Comparison of ENCODE assay signal across 8 mouse cellular contexts in the genomic region with DNA sequence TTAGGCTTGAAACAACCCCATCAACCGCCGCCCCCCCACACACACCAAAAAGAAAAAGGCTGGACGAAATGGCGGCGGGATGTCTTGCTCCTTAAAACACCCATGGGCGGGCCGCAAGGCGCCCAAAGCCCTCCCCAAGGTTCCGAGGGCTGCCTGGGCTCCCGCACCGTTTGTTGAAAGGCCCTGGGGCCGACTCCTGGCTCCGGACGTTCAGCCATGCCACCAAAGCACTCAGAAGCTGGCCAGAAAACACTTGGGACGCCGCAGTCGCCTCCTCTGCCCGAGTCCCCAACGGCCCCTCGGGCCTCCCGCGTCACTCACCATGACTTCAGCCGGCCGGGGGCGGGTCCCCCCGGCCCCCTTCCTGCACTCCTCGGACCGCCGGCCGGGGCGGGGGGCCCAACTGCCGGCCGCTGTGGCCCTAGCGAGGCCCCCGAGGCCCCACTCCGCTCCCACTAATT. TPM values are rescaled to one million over a fixed set of nuclear protein-coding genes. Genes with fewer than 3 reads are reported as not detected.
DNase-seq lines count a peak whose midpoint lies in the region; ATAC-seq and TF ChIP-seq lines count a peak whose summit lies in the region.

No protein-coding gene starts in this region.

- TF ChIP-seq CTCF in lung, postnatal 0 days (IDR thresholded peaks at IDR 0.05), result no peak

- no peak for TF ChIP-seq EP300 in lung, postnatal 0 days (IDR thresholded peaks at IDR 0.05)

- peaks cover 14% of the 10 kb centered on the region for H3K4me1 ChIP-seq in kidney, embryonic 14.5 days (ENCODE audit: control insufficient read depth, insufficient read depth, low read length)
- H3K4me1 ChIP-seq in hindbrain, embryonic 11.5 days (replicated peaks; ENCODE audit: control insufficient read depth, insufficient read depth, low read length), result peaks cover 3% of the 10 kb centered on the region
- H3K4me1 ChIP-seq in lung, postnatal 0 days (ENCODE audit: insufficient read depth, low read depth, low read length), result no peaks in the 10 kb centered on the region; the same call in 1 of the 2 replicates

- under 1% methylated on average over 26 of the region's 36 CpGs for WGBS in kidney, embryonic 14.5 days
- under 1% methylated on average over 27 of the region's 36 CpGs for WGBS in hindbrain, embryonic 11.5 days
- under 1% methylated on average over 21 of the region's 36 CpGs for WGBS in lung, postnatal 0 days

- H3K4me2 ChIP-seq in kidney, embryonic 14.5 days (replicated peaks; ENCODE audit: low read depth, low read length), result peak overlapping the region; percentile 57
- H3K4me2 ChIP-seq in hindbrain, embryonic 11.5 days (replicated peaks; ENCODE audit: low read depth, low read length), result peak overlapping the region; percentile 64
- H3K4me2 ChIP-seq in lung, postnatal 0 days (replicated peaks; ENCODE audit: low read depth, low read length), result peak overlapping the region; percentile 78

- H3K9me3 ChIP-seq in kidney, embryonic 14.5 days (ENCODE audit: control insufficient read depth, low read length), result no peaks in the 10 kb centered on the region
- H3K9me3 ChIP-seq in hindbrain, embryonic 11.5 days (ENCODE audit: control insufficient read depth, low read length), result no peaks in the 10 kb centered on the region
- H3K9me3 ChIP-seq in lung, postnatal 0 days (ENCODE audit: low read length), result no peaks in the 10 kb centered on the region

- peaks cover 33% of the 10 kb centered on the region for H3K36me3 ChIP-seq in kidney, embryonic 14.5 days (ENCODE audit: control insufficient read depth, insufficient read depth, low read length)
- H3K36me3 ChIP-seq in hindbrain, embryonic 11.5 days (ENCODE audit: control insufficient read depth, insufficient read depth, low read length), result peaks cover 5% of the 10 kb centered on the region; the same call in 1 of the 2 replicates
- H3K36me3 ChIP-seq in lung, postnatal 0 days (ENCODE audit: insufficient read depth, low read length), result no peaks in the 10 kb centered on the region; the same call in 1 of the 2 replicates
- peaks cover 11% of the 10 kb centered on the region for H3K36me3 ChIP-seq in splenic B cell, adult 2 months (ENCODE audit: control insufficient read depth, insufficient read depth, low read length, poor library complexity, severe bottlenecking)

- peak; percentile 33; the same call in 1 of the 2 replicates for ATAC-seq in kidney, embryonic 14.5 days (ENCODE audit: low FRiP score, low TSS enrichment)
- ATAC-seq in hindbrain, embryonic 11.5 days (ENCODE audit: low FRiP score), result 0 out of 2 replicates have a peak, but pooled peaks have one; percentile 0
- no peak for ATAC-seq in lung, postnatal 0 days

- H3K4me3 ChIP-seq in kidney, embryonic 14.5 days (ENCODE audit: low read length), result peak overlapping the region; percentile 99
- H3K4me3 ChIP-seq in hindbrain, embryonic 11.5 days (ENCODE audit: low read depth, low read length), result peak overlapping the region; percentile 99
- H3K4me3 ChIP-seq in lung, postnatal 0 days (ENCODE audit: low read depth, low read length), result peak overlapping the region; percentile 97

- H3K27me3 ChIP-seq in kidney, embryonic 14.5 days (ENCODE audit: control insufficient read depth, insufficient read depth, low read length), result no peaks in the 10 kb centered on the region
- H3K27me3 ChIP-seq in hindbrain, embryonic 11.5 days (ENCODE audit: control insufficient read depth, insufficient read depth, low read length), result no peaks in the 10 kb centered on the region
- H3K27me3 ChIP-seq in lung, postnatal 0 days (replicated peaks; ENCODE audit: insufficient read depth, low read length), result no peaks in the 10 kb centered on the region
- H3K27me3 ChIP-seq in splenic B cell, adult 2 months (ENCODE audit: control insufficient read depth, insufficient read depth, low read length, poor library complexity, severe bottlenecking), result no peaks in the 10 kb centered on the region

- DNase-seq in kidney, postnatal 14 days, result no peak
- peak; percentile 64 for DNase-seq in CD4-positive helper T cell, adult 2 months (ENCODE audit: low read depth, low spot score)
- DNase-seq in NIH3T3 (ENCODE audit: low read depth), result peak; percentile 63
- DNase-seq in hindbrain, embryonic 11.5 days (ENCODE audit: low spot score), result peak; percentile 56
- DNase-seq in lung, postnatal 0 days (ENCODE audit: low spot score), result peak; percentile 57
- DNase-seq in splenic B cell, adult 2 months (ENCODE audit: low read depth, low spot score), result peak; percentile 51
- DNase-seq in frontal cortex, postnatal 36 days (ENCODE audit: low spot score in 2 of 2), result no peak

- H3K9ac ChIP-seq in kidney, embryonic 14.5 days (ENCODE audit: low read depth, low read length), result peak overlapping the region; percentile 98
- H3K9ac ChIP-seq in hindbrain, embryonic 11.5 days (ENCODE audit: low read depth, low read length), result peak overlapping the region; percentile 99
- H3K9ac ChIP-seq in lung, postnatal 0 days (replicated peaks; ENCODE audit: low read depth), result peak overlapping the region; percentile 94

- H3K27ac ChIP-seq in kidney, embryonic 14.5 days (ENCODE audit: low read depth, low read length), result peak overlapping the region; percentile 93
- H3K27ac ChIP-seq in hindbrain, embryonic 11.5 days (ENCODE audit: low read depth, low read length), result peak overlapping the region; percentile 95
- H3K27ac ChIP-seq in lung, postnatal 0 days (ENCODE audit: low read length), result peak overlapping the region; percentile 96

RNA-seq across cellular contexts. Expression of gene Ube2s, which starts 0.5 kb away (rescaled TPM):
- 465 and 546 TPM in 2 replicates for polyA plus RNA-seq in kidney, embryonic 14.5 days (2014; fragmentation: Nextera tagmentation; extraction: Ambion mirVana)
- polyA plus RNA-seq in hindbrain, embryonic 11.5 days (2014; fragmentation: Nextera tagmentation; extraction: Ambion mirVana), result 400 and 452 TPM in 2 replicates
- polyA plus RNA-seq in lung, postnatal 0 days (2015; fragmentation: Nextera tagmentation; extraction: Ambion mirVana), result 158 and 162 TPM in 2 replicates

RNA-seq across cellular contexts. Expression of gene Rpl28, which starts 19.2 kb away (rescaled TPM):
- polyA plus RNA-seq in kidney, embryonic 14.5 days (2014; fragmentation: Nextera tagmentation; extraction: Ambion mirVana), result 251 and 292 TPM in 2 replicates
- polyA plus RNA-seq in hindbrain, embryonic 11.5 days (2014; fragmentation: Nextera tagmentation; extraction: Ambion mirVana), result 186 and 191 TPM in 2 replicates
- polyA plus RNA-seq in lung, postnatal 0 days (2015; fragmentation: Nextera tagmentation; extraction: Ambion mirVana), result 282 and 294 TPM in 2 replicates

RNA-seq across cellular contexts. Expression of gene Tmem238, which starts 22.4 kb away (rescaled TPM):
- polyA plus RNA-seq in kidney, embryonic 14.5 days (2014; fragmentation: Nextera tagmentation; extraction: Ambion mirVana), result 6.9 and 8.2 TPM in 2 replicates
- 0.78 and 0.93 TPM in 2 replicates for polyA plus RNA-seq in hindbrain, embryonic 11.5 days (2014; fragmentation: Nextera tagmentation; extraction: Ambion mirVana)
- polyA plus RNA-seq in lung, postnatal 0 days (2015; fragmentation: Nextera tagmentation; extraction: Ambion mirVana), result 39.2 and 45.4 TPM in 2 replicates

RNA-seq across cellular contexts. Expression of gene Tmem190, which starts 29.1 kb away (rescaled TPM):
- polyA plus RNA-seq in kidney, embryonic 14.5 days (2014; fragmentation: Nextera tagmentation; extraction: Ambion mirVana), result 0.63 TPM in 1 of 2 replicates, not detected in the other
- polyA plus RNA-seq in hindbrain, embryonic 11.5 days (2014; fragmentation: Nextera tagmentation; extraction: Ambion mirVana), result not detected in 2 replicates
- polyA plus RNA-seq in lung, postnatal 0 days (2015; fragmentation: Nextera tagmentation; extraction: Ambion mirVana), result 0.55 and 0.74 TPM in 2 replicates

RNA-seq across cellular contexts. Expression of gene Il11, which starts 29.2 kb away (rescaled TPM):
- polyA plus RNA-seq in kidney, embryonic 14.5 days (2014; fragmentation: Nextera tagmentation; extraction: Ambion mirVana), result 0.31 TPM in 1 of 2 replicates, not detected in the other
- polyA plus RNA-seq in hindbrain, embryonic 11.5 days (2014; fragmentation: Nextera tagmentation; extraction: Ambion mirVana), result 0.08 and 0.14 TPM in 2 replicates
- 0.29 and 0.64 TPM in 2 replicates for polyA plus RNA-seq in lung, postnatal 0 days (2015; fragmentation: Nextera tagmentation; extraction: Ambion mirVana)

Comparison
In these comparisons a context has a peak if more than half of its experiments do, and no peak if none do; other contexts are left out.
1. DNase-seq: peak in CD4-positive helper T cell, adult 2 months (single experiment), NIH3T3 (single experiment), hindbrain, embryonic 11.5 days (single experiment), lung, postnatal 0 days (single experiment) and splenic B cell, adult 2 months (single experiment); none in kidney, postnatal 14 days (single experiment) and frontal cortex, postnatal 36 days (0 of 2).
2. Peak in every context shown above with its lines, with median percentiles within 50 percentile points of each other: H3K27ac ChIP-seq, H3K4me2 ChIP-seq, H3K4me3 ChIP-seq and H3K9ac ChIP-seq.